Mouse (Mus musculus) limb, embryonic 13.5 days (tissue): ENCODE results near the gene Gbe1. TPM values are rescaled to one million over a fixed set of nuclear protein-coding genes. Genes with fewer than 3 reads are reported as not detected.

Experiments
- ATAC-seq: fragments of 200-750 bp; cut with Nextera tagmentation; 2 replicates; pipeline ENCODE4 v1.8.0; 2017; ENCODE audit warnings: low read depth, moderate number of reproducible peaks, moderate TSS enrichment; ENCODE audit not compliant: low FRiP score
- H3K27ac ChIP-seq: fragments of 300-500 bp; sonication (generic); 2 replicates; pipeline ENCODE4 v1.5.1; 2015; ENCODE audit warnings: inconsistent platforms, mild to moderate bottlenecking, moderate library complexity
- H3K27me3 ChIP-seq: fragments of 300-500 bp; sonication (generic); 2 replicates; pipeline ENCODE4 v1.6.1; 2015; ENCODE audit warnings: mild to moderate bottlenecking, inconsistent platforms
- H3K36me3 ChIP-seq: fragments of 300-500 bp; sonication (generic); 2 replicates; pipeline ENCODE4 v1.6.1; 2015; ENCODE audit warnings: inconsistent platforms, mild to moderate bottlenecking, moderate library complexity
- H3K4me1 ChIP-seq: fragments of 300-500 bp; sonication (generic); 2 replicates; pipeline ENCODE4 v1.6.1; 2015; ENCODE audit warnings: inconsistent platforms
- H3K4me2 ChIP-seq: fragments of 300-500 bp; sonication (generic); replicated peaks from 2 replicates; pipeline ENCODE4 v1.6.1; 2015; ENCODE audit warnings: inconsistent platforms, mild to moderate bottlenecking, moderate library complexity
- H3K4me3 ChIP-seq: fragments of 300-500 bp; sonication (generic); 2 replicates; pipeline ENCODE4 v1.5.1; 2015; ENCODE audit warnings: moderate library complexity, mild to moderate bottlenecking, inconsistent platforms
- H3K9ac ChIP-seq: fragments of 300-500 bp; sonication (generic); 2 replicates; pipeline ENCODE4 v1.6.1; 2015; ENCODE audit warnings: mild to moderate bottlenecking, inconsistent platforms
- H3K9me3 ChIP-seq: fragments of 300-500 bp; sonication (generic); 2 replicates; pipeline ENCODE4 v1.6.1; 2016; ENCODE audit warnings: inconsistent platforms
- WGBS: fragments of 180-500 bp; shearing (Covaris S2); methylation state at CpG from one replicate; pipeline ENCODE4 v1.1.7; 2015; 5-methylcytosine and 5-hydroxymethylcytosine counted together
- polyA plus RNA-seq: library from polyadenylated mRNA; unstranded; fragments of >200 nt; fragmentation: Nextera tagmentation; extraction: Ambion mirVana; gene quantifications from 2 replicates; pipeline ENCODE4 v1.2.1, GENCODE M21; 2015

Gbe1 gene
- polyA plus RNA-seq, 1 experiment from 2014 or later, result 17.8 TPM

GRCm38 (mm10) chr16:70523566-70523965, 209.8 kb downstream of the Gbe1 start:
- Histone ChIP-seq H3K27ac (no peak overlapping the region), H3K27me3 (no peaks in the 10 kb centered on the region), H3K4me1 (no peaks in the 10 kb centered on the region), H3K9me3 (no peaks in the 10 kb centered on the region), H3K4me2 (no peak overlapping the region), H3K36me3 (no peaks in the 10 kb centered on the region), H3K9ac (no peak overlapping the region), H3K4me3 (no peak overlapping the region)
- no peak for ATAC-seq
- 62% methylated on average over 8 of the region's 8 CpGs for WGBS

GRCm38 (mm10) chr16:70524273-70524672, 210.5 kb downstream of the Gbe1 start:
- H3K4me3 ChIP-seq, result no peak overlapping the region
- no peak overlapping the region for H3K27ac ChIP-seq
- ATAC-seq, result no peak
- no peaks in the 10 kb centered on the region for H3K36me3 ChIP-seq
- H3K4me2 ChIP-seq, result no peak overlapping the region
- no peak overlapping the region for H3K9ac ChIP-seq
- 88% methylated on average over 4 of the region's 4 CpGs for WGBS
- no peaks in the 10 kb centered on the region for H3K27me3 ChIP-seq
- no peaks in the 10 kb centered on the region for H3K4me1 ChIP-seq
- no peaks in the 10 kb centered on the region for H3K9me3 ChIP-seq

- 92% methylated on average over 8 of the region's 8 CpGs for WGBS
Measured at GRCm38 (mm10) chr16:70527224-70527623, 213.5 kb downstream of the Gbe1 start.

GRCm38 (mm10) chr16:70535224-70535623, 221.5 kb downstream of the Gbe1 start:
- WGBS, result 87% methylated on average over 2 of the region's 2 CpGs

More at GRCm38 (mm10) chr16:70527224-70527623, 213.5 kb downstream of the Gbe1 start:
- ATAC-seq, result no peak
- H3K36me3 ChIP-seq, result no peaks in the 10 kb centered on the region
- no peaks in the 10 kb centered on the region for H3K9me3 ChIP-seq
- no peak overlapping the region for H3K4me3 ChIP-seq
- no peak overlapping the region for H3K4me2 ChIP-seq
- H3K27ac ChIP-seq, result no peak overlapping the region
- H3K9ac ChIP-seq, result no peak overlapping the region
- no peaks in the 10 kb centered on the region for H3K4me1 ChIP-seq
- H3K27me3 ChIP-seq, result no peaks in the 10 kb centered on the region

GRCm38 (mm10) chr16:70550835-70551234, 237.1 kb downstream of the Gbe1 start:
- H3K36me3 ChIP-seq, result no peaks in the 10 kb centered on the region
- no peak overlapping the region for H3K4me2 ChIP-seq
- H3K27me3 ChIP-seq, result no peaks in the 10 kb centered on the region
- no peaks in the 10 kb centered on the region for H3K4me1 ChIP-seq
- 35% methylated on average over 3 of the region's 3 CpGs for WGBS
- H3K9me3 ChIP-seq, result no peaks in the 10 kb centered on the region
- no peak overlapping the region for H3K4me3 ChIP-seq
- no peak overlapping the region for H3K9ac ChIP-seq
- no peak overlapping the region for H3K27ac ChIP-seq
- ATAC-seq, result no peak

More at GRCm38 (mm10) chr16:70535224-70535623, 221.5 kb downstream of the Gbe1 start:
- no peak overlapping the region for H3K9ac ChIP-seq
- H3K36me3 ChIP-seq, result no peaks in the 10 kb centered on the region
- H3K4me1 ChIP-seq, result no peaks in the 10 kb centered on the region
- H3K27me3 ChIP-seq, result no peaks in the 10 kb centered on the region
- no peaks in the 10 kb centered on the region for H3K9me3 ChIP-seq
- no peak for ATAC-seq
- no peak overlapping the region for H3K4me3 ChIP-seq
- no peak overlapping the region for H3K4me2 ChIP-seq
- H3K27ac ChIP-seq, result no peak overlapping the region

- no peak overlapping the region for H3K27ac ChIP-seq
- ATAC-seq, result peak; percentile 83
- 56% methylated on average over 10 of the region's 10 CpGs for WGBS
- no peak overlapping the region for H3K4me3 ChIP-seq
- no peaks in the 10 kb centered on the region for H3K9me3 ChIP-seq
- H3K4me2 ChIP-seq, result 0 out of 2 replicates have a peak overlapping the region, but pooled peaks have one; percentile 36
- H3K27me3 ChIP-seq, result no peaks in the 10 kb centered on the region
- no peak overlapping the region for H3K9ac ChIP-seq
- peaks cover 11% of the 10 kb centered on the region for H3K4me1 ChIP-seq
- H3K36me3 ChIP-seq, result no peaks in the 10 kb centered on the region
Measured at GRCm38 (mm10) chr16:70561635-70562348, 248.0 kb downstream of the Gbe1 start.

- H3K9me3 ChIP-seq, result no peaks in the 10 kb centered on the region
- H3K27me3 ChIP-seq, result no peaks in the 10 kb centered on the region
- WGBS, result 28% methylated on average over 8 of the region's 8 CpGs
- no peak overlapping the region for H3K9ac ChIP-seq
- no peak overlapping the region for H3K4me2 ChIP-seq
- H3K4me1 ChIP-seq, result peaks cover 11% of the 10 kb centered on the region
- no peak overlapping the region for H3K27ac ChIP-seq
- ATAC-seq, result no peak
- no peaks in the 10 kb centered on the region for H3K36me3 ChIP-seq
- H3K4me3 ChIP-seq, result no peak overlapping the region
Measured at GRCm38 (mm10) chr16:70562574-70562973, 248.8 kb downstream of the Gbe1 start.

- peaks cover 11% of the 10 kb centered on the region for H3K4me1 ChIP-seq
- no peaks in the 10 kb centered on the region for H3K27me3 ChIP-seq
- H3K27ac ChIP-seq, result no peak overlapping the region
- H3K4me3 ChIP-seq, result peak overlapping the region; percentile 10
- WGBS, result 18% methylated on average over 5 of the region's 5 CpGs
- H3K9me3 ChIP-seq, result no peaks in the 10 kb centered on the region
- ATAC-seq, result no peak
- H3K4me2 ChIP-seq, result peak overlapping the region; percentile 48
- no peaks in the 10 kb centered on the region for H3K36me3 ChIP-seq
- H3K9ac ChIP-seq, result no peak overlapping the region
Measured at GRCm38 (mm10) chr16:70563456-70563855, 249.7 kb downstream of the Gbe1 start.

GRCm38 (mm10) chr16:70568341-70569265, 254.9 kb downstream of the Gbe1 start:
- whole genome bisulfite sequencing, result 52% methylated on average over 23 of the region's 23 CpGs
- no peak overlapping the region for H3K4me2 ChIP-seq

GRCm38 (mm10) chr16:70585964-70586363, 272.2 kb downstream of the Gbe1 start:
- no peaks in the 10 kb centered on the region for H3K4me1 ChIP-seq
- no peaks in the 10 kb centered on the region for H3K9me3 ChIP-seq
- H3K9ac ChIP-seq, result no peak overlapping the region
- H3K27ac ChIP-seq, result no peak overlapping the region
- H3K27me3 ChIP-seq, result no peaks in the 10 kb centered on the region
- ATAC-seq, result no peak
- no peaks in the 10 kb centered on the region for H3K36me3 ChIP-seq
- no peak overlapping the region for H3K4me2 ChIP-seq
- no peak overlapping the region for H3K4me3 ChIP-seq
- WGBS, result no CpG with 5 or more reads among the region's 7 CpGs

More at GRCm38 (mm10) chr16:70568341-70569265, 254.9 kb downstream of the Gbe1 start:
- ATAC-seq, result peak; percentile 72
- Histone ChIP-seq H3K27ac (no peak overlapping the region), H3K9ac (no peak overlapping the region), H3K4me3 (no peak overlapping the region), H3K4me1 (no peaks in the 10 kb centered on the region; the same call in 1 of the 2 replicates), H3K36me3 (no peaks in the 10 kb centered on the region), H3K27me3 (no peaks in the 10 kb centered on the region), H3K9me3 (no peaks in the 10 kb centered on the region)

- Histone ChIP-seq H3K4me1 (no peaks in the 10 kb centered on the region), H3K27me3 (no peaks in the 10 kb centered on the region), H3K4me2 (no peak overlapping the region), H3K4me3 (no peak overlapping the region), H3K9ac (no peak overlapping the region), H3K27ac (no peak overlapping the region), H3K9me3 (no peaks in the 10 kb centered on the region), H3K36me3 (no peaks in the 10 kb centered on the region)
- WGBS, result 85% methylated on average over 3 of the region's 3 CpGs
- ATAC-seq, result no peak
Measured at GRCm38 (mm10) chr16:70602326-70602725, 288.6 kb downstream of the Gbe1 start.

GRCm38 (mm10) chr16:70608358-70608757, 294.6 kb downstream of the Gbe1 start:
- WGBS, result 58% methylated on average over 2 of the region's 2 CpGs
- Histone ChIP-seq H3K4me3 (no peak overlapping the region), H3K4me2 (no peak overlapping the region), H3K4me1 (no peaks in the 10 kb centered on the region), H3K36me3 (no peaks in the 10 kb centered on the region), H3K9me3 (peaks cover 3% of the 10 kb centered on the region; the same call in 1 of the 2 replicates), H3K9ac (no peak overlapping the region), H3K27me3 (no peaks in the 10 kb centered on the region), H3K27ac (no peak overlapping the region)
- no peak for ATAC-seq
